Mouse (Mus musculus) liver, postnatal 0 days (tissue): ENCODE data around the gene Dock9.

ENCODE experiments used
- CTCF ChIP-seq: sonication (generic); IDR thresholded peaks from 2 replicates; pipeline ENCODE4 v1.5.1; 2016; ENCODE audit warnings: antibody characterized with exemption, low read depth
- EP300 ChIP-seq: IDR thresholded peaks from 2 replicates; pipeline ENCODE4 v1.6.1; 2016; ENCODE audit warnings: antibody characterized with exemption, low read depth, mild to moderate bottlenecking

DNA sequence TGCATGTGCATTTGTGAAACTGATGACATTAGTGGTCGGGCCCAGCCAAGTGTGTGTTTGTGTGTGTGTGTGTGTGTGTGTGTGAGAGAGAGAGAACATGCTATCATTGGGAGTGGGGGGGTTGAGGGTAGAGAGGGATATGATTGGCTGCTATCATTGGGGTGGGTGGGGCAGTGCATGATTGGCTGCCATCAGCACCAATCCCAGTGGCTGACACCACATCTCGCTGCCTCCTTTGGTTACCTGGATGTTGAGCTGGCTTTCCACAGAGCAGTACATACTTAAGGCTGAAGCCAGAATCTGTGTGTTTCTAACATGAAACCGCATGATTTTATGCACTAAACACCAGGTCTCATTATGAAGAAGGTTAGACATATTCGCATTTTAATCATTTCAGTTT is 184.7 kb downstream of the Dock9 start:
- TF ChIP-seq CTCF (no peak), EP300 (no peak)
